Mouse (Mus musculus): ENCODE measurements around the gene Zkscan16.

- no peak for TF ChIP-seq POLR2A (IDR thresholded peaks at IDR 0.05; ENCODE audit: low read depth, low read length)
- TF ChIP-seq CTCF (IDR thresholded peaks at IDR 0.05; ENCODE audit: borderline replicate concordance, insufficient read depth, low read length) = no peak
These were observed 1.8 kb upstream of the Zkscan16 start for GRCm38 (mm10) chr4:58941638-58942037.

All from embryonic fibroblast, embryonic 13.5 days (primary cell).